Mouse (Mus musculus) midbrain, embryonic 15.5 days (tissue): ENCODE data around the gene Ormdl1. TPM values are rescaled to one million over a fixed set of nuclear protein-coding genes. Genes with fewer than 3 reads are reported as not detected.
"Not testable (repeated sequence)": the region's sequence is repeated elsewhere in the genome, so short reads cannot be mapped to it uniquely, and the experiment has no call there.

Experiments used
- ATAC-seq: fragments of 200-750 bp; cut with Nextera tagmentation; replicated peaks from 2 replicates; pipeline ENCODE4 v1.8.0; 2017; ENCODE audit warnings: moderate TSS enrichment
- H3K27ac ChIP-seq: fragments of 300-500 bp; sonication (generic); 2 replicates; pipeline ENCODE4 v1.5.1; 2015; ENCODE audit warnings: mild to moderate bottlenecking, inconsistent platforms
- H3K27me3 ChIP-seq: fragments of 300-500 bp; sonication (generic); replicated peaks from 2 replicates; pipeline ENCODE4 v1.6.1; 2015; ENCODE audit warnings: inconsistent platforms
- H3K36me3 ChIP-seq: fragments of 300-500 bp; sonication (generic); replicated peaks from 2 replicates; pipeline ENCODE4 v1.6.1; 2015; ENCODE audit warnings: inconsistent platforms
- H3K4me1 ChIP-seq: fragments of 300-500 bp; sonication (generic); 2 replicates; pipeline ENCODE4 v1.6.1; 2015; ENCODE audit warnings: inconsistent platforms
- H3K4me2 ChIP-seq: fragments of 300-500 bp; sonication (generic); 2 replicates; pipeline ENCODE4 v1.6.1; 2015; ENCODE audit warnings: inconsistent platforms, mild to moderate bottlenecking, moderate library complexity
- H3K4me3 ChIP-seq: fragments of 300-500 bp; sonication (generic); 2 replicates; pipeline ENCODE4 v1.5.1; 2015; ENCODE audit warnings: mild to moderate bottlenecking, inconsistent platforms
- H3K9ac ChIP-seq: fragments of 300-500 bp; sonication (generic); 2 replicates; pipeline ENCODE4 v1.6.1; 2015; ENCODE audit warnings: mild to moderate bottlenecking, inconsistent platforms
- H3K9me3 ChIP-seq: fragments of 300-500 bp; sonication (generic); 2 replicates; pipeline ENCODE4 v1.6.1; 2016; ENCODE audit warnings: inconsistent platforms
- WGBS: fragments of 180-500 bp; shearing (Covaris S2); methylation state at CpG from one replicate; pipeline ENCODE4 v1.1.7; 2015; ENCODE audit warnings: mixed read lengths; 5-methylcytosine and 5-hydroxymethylcytosine counted together
- polyA plus RNA-seq: library from polyadenylated mRNA; unstranded; fragments of >200 nt; fragmentation: Nextera tagmentation; extraction: Ambion mirVana; gene quantifications from 2 replicates; pipeline ENCODE4 v1.2.1, GENCODE M21; 2015

The Ormdl1 gene
- polyA plus RNA-seq, 1 experiment from 2014 or later = 63.0 TPM

DNA sequence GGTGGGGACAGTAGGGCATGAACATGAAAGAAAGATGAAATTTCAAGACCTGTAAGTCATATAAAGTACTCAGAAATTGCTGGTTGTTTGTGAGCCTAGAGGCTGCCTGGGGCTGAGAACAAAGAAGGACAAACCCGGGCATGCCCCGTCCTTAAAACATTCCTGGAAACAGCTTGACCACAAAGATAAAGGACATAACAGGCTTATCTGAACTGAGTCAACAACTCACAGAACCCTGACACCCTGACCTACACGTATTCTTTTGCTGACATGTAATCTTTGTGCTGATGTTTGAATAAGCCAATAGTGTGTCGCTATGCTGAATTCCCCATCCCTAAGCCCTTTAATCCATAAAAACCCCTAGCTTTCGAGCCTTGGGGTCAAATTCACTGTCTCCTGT lies 36.6 kb downstream of the Ormdl1 start:
- not testable (repeated sequence) for H3K9ac ChIP-seq, H3K4me3 ChIP-seq, H3K4me1 ChIP-seq, H3K27me3 ChIP-seq, H3K9me3 ChIP-seq, H3K27ac ChIP-seq, ATAC-seq, H3K36me3 ChIP-seq, H3K4me2 ChIP-seq
- WGBS = 58% methylated on average over 5 of the region's 5 CpGs

DNA sequence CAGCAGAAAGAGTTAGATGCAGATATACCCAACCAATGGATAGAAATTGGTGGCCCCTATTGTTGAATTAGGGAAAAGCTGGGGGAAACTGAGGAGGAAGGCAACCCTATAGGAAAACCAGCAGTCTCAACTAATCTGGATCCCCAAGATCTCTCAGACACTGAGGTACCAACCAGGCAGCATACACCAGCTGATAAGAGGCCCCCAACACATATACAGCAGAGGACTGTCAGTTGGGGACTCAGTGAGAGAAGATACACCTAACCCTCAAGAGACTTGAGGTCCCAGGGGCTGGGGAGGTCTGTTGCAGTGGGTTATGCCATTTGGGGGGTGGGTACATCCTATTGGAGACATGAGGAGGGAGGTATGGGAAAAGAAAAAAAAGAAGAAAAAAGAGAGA lies 38.6 kb downstream of the Ormdl1 start:
- Histone ChIP-seq H3K27ac (no peak overlapping the region), H3K9me3 (peaks cover 3% of the 10 kb centered on the region; the same call in 1 of the 2 replicates), H3K27me3 (no peaks in the 10 kb centered on the region), H3K4me3 (no peak overlapping the region), H3K4me1 (no peaks in the 10 kb centered on the region), H3K36me3 (peaks cover 3% of the 10 kb centered on the region; the same call in 1 of the 2 replicates), H3K9ac (no peak overlapping the region), H3K4me2 (no peak overlapping the region)
- ATAC-seq = no peak

DNA sequence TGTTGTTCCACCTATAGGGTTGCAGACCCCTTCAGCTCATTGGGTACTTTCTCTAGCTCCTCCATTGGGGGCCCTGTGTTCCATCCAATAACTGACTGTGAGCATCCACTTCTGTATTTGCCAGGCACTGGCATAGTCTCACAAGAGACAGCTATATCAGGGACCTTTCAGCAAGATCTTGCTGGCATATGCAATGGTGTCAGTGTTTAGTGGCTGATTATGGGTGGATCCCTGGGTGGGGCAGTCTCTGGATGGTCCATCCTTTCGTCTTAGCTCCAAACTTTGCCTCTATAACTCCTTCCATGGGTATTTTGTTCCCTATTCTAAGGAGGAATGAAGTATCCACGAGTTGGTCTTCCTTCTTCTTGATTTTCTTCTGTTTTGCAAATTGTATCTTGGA lies 40.5 kb downstream of the Ormdl1 start:
- H3K9me3 ChIP-seq = peaks cover 12% of the 10 kb centered on the region; the same call in 1 of the 2 replicates
- H3K27me3 ChIP-seq, H3K4me1 ChIP-seq, ATAC-seq, H3K9ac ChIP-seq, H3K4me3 ChIP-seq, H3K27ac ChIP-seq, H3K4me2 ChIP-seq: not testable (repeated sequence)
- peaks cover 22% of the 10 kb centered on the region for H3K36me3 ChIP-seq
- 77% methylated on average over 2 of the region's 2 CpGs for WGBS

DNA sequence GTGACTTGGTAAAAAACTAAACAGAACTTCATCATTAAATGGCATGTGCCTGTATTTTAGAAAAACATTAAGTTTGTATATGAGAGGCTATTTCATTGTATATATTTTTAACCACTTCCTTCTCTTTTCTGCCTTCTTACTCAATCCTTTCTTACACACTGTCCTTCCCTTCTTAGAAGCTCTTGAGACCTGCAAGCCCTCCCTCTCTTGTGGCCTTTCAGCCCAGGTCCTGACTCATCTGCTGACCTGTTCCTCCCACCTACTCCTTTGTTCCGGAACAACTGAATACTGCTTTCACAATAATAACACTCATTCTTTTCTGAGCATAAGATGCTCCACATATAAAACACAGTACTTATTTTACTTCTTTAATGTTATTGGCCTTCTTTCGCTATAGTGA lies 44.2 kb downstream of the Ormdl1 start:
- 99% methylated on average over 2 of the region's 2 CpGs for WGBS
- H3K36me3 ChIP-seq = peaks cover 49% of the 10 kb centered on the region
- no peak for ATAC-seq

DNA sequence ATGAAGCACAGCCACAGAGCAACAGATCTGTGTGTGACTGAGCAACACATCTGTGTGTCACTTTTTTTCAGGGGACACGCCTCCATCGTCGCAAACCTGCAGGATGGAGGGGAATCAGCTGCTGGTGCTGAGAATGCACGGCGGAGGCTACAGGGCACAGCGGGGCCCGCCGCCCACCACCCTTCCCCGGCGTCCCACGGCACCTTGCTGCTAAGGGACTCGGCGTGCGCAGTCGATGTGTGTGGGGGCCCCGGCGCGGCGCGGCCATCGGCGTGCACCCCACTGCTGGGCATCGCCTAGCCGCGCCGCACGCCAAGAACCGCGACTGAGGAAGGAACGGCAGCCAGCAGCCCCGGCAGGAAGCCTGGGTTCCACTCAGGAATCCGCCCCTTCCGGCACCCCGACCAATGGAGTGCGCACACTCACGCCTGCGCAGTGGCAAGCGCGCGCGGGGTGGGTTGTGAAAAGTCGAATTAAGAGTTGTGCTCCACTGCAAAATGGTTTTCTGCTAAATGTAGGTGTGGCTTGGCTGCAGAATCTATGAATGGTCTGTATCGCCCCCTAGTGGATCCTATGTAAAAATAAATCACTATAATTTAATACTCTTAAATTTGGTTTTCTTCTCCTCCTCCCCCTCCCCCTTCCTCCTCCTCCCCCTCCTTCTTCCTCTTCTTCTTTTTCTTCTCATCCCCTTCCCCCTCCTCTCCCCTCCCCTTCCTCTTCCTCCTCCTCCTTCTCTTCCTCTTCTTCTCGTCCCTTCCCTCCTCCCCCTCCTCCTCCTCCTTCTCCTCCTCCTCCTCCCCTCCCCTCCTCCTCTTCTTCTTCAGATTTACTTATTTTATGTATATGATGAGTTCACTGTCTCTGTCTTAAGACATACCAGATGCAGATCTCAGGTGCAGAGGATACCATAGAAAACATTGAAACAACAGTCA lies 55.7 kb downstream of the Ormdl1 start, which contains the start of the genes Asdurf, Gm28551 and Asnsd1:
Asdurf (minus strand) TSS at position 293 of the 935 bp plus-strand sequence.
Gm28551 (minus strand) TSS at position 341 of the 935 bp plus-strand sequence.
Asnsd1 (minus strand) TSS at position 426 of the 935 bp plus-strand sequence.
- peak within 1 kb of the TSS; percentile 90 for H3K27ac ChIP-seq
- peak; percentile 100 for ATAC-seq
- peak within 1 kb of the TSS; percentile 71 for H3K4me3 ChIP-seq
- peak within 1 kb of the TSS; percentile 53 for H3K4me2 ChIP-seq
- peaks cover 8% of the 10 kb centered on the region for H3K36me3 ChIP-seq
- H3K4me1 ChIP-seq = peaks cover 7% of the 10 kb centered on the region
- no peaks in the 10 kb centered on the region for H3K9me3 ChIP-seq
- H3K27me3 ChIP-seq = no peaks in the 10 kb centered on the region
- WGBS = under 1% methylated on average over 43 of the region's 44 CpGs
- peak within 1 kb of the TSS; percentile 92 for H3K9ac ChIP-seq

More for the DNA sequence above, 44.2 kb downstream of the Ormdl1 start:
- H3K9ac ChIP-seq = no peak overlapping the region
- peaks cover 12% of the 10 kb centered on the region; the same call in 1 of the 2 replicates for H3K9me3 ChIP-seq
- no peak overlapping the region for H3K27ac ChIP-seq
- H3K4me2 ChIP-seq = no peak overlapping the region
- no peaks in the 10 kb centered on the region for H3K4me1 ChIP-seq
- H3K27me3 ChIP-seq = no peaks in the 10 kb centered on the region
- no peak overlapping the region for H3K4me3 ChIP-seq

DNA sequence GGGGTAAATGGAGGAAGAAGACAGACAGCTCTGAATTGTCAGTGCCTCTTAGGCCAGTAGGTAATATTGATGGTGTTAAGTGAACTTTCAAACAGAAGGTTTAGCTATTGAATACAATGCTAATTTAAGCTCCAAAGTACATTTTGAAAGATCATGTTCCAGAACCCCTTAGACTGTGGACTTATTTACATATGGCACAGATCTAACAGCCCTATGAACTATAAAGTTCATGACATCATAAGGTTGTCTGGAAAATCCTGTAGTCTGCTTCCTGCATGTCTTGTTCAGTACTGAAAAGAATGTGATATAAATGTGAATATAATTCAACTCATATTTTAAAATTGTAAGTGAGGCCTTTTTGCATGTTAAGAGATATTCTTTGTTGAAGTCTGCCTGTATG lies 62.1 kb downstream of the Ormdl1 start:
- Histone ChIP-seq H3K36me3 (no peaks in the 10 kb centered on the region), H3K9me3 (no peaks in the 10 kb centered on the region), H3K27ac (no peak overlapping the region), H3K4me2 (no peak overlapping the region), H3K4me3 (no peak overlapping the region), H3K9ac (no peak overlapping the region), H3K27me3 (no peaks in the 10 kb centered on the region), H3K4me1 (no peaks in the 10 kb centered on the region)
- ATAC-seq = no peak

Other genes with a start within 250 kb of the Ormdl1 start
- 0.22 and 0.26 TPM in 2 replicates for gene Mstn, start 235.5 kb upstream of the Ormdl1 start, polyA plus RNA-seq
- not detected in 2 replicates for gene 1700019A02Rik, start 109.5 kb upstream of the Ormdl1 start, polyA plus RNA-seq
- 8.1 and 10.3 TPM in 2 replicates for gene Pms1, start 77 bp upstream of the Ormdl1 start, polyA plus RNA-seq
- not detected in 2 replicates for gene Gm28778, start within 50 bp of the Ormdl1 start, polyA plus RNA-seq
- 16.8 and 17.6 TPM in 2 replicates for gene Osgepl1, start 16.5 kb downstream of the Ormdl1 start, polyA plus RNA-seq
- 0.87 and 3.5 TPM in 2 replicates for gene Asdurf, start 55.5 kb downstream of the Ormdl1 start, polyA plus RNA-seq
- 2.3 and 2.6 TPM in 2 replicates for gene Gm28551, start 55.6 kb downstream of the Ormdl1 start, polyA plus RNA-seq
- 54.0 and 54.3 TPM in 2 replicates for gene Asnsd1, start 55.7 kb downstream of the Ormdl1 start, polyA plus RNA-seq